Mouse (Mus musculus): Measurements from ENCODE around the gene Olfr110. TPM values are rescaled to one million over a fixed set of nuclear protein-coding genes. Genes with fewer than 3 reads are reported as not detected.
"Not testable (repeated sequence)": the region's sequence is repeated elsewhere in the genome, so short reads cannot be mapped to it uniquely, and the experiment has no call there.

Olfr110 gene
- total RNA-seq (2021), result not detected
- long read RNA-seq, experiment 1, result 0 reads
- long read RNA-seq, experiment 2, result 0 reads

GRCm38 (mm10) chr17:37491930-37492518, at the start of gene Olfr110:
TSS of gene Olfr110 (plus strand) at chr17:37492468.
- no peak for DNase-seq
- intact Hi-C loops (cut with DNase I), result no loop called here

GRCm38 (mm10) chr17:37445180-37445579, 47.1 kb upstream of the Olfr110 start, which contains the start of gene Olfr108:
TSS of gene Olfr108 (plus strand) at chr17:37445480.
- intact Hi-C loops (cut with DNase I), result no loop called here
- DNase-seq, result no peak

- no peak for DNase-seq
- intact Hi-C loops (cut with DNase I), result no loop called here
Observed at GRCm38 (mm10) chr17:37458616-37459015, 33.7 kb upstream of the Olfr110 start, which contains the start of gene Olfr109. TSS of gene Olfr109 (plus strand) at chr17:37458916.

- no peak for DNase-seq
- intact Hi-C loops (cut with DNase I), result no loop called here
Observed at GRCm38 (mm10) chr17:37483452-37483851, 8.8 kb upstream of the Olfr110 start, which contains the start of gene H2-M2. TSS of gene H2-M2 (minus strand) at chr17:37483552.

- intact Hi-C loops (cut with DNase I), result no loop called here
- DNase-seq, result no peak
Observed at GRCm38 (mm10) chr17:37507730-37508129, 15.5 kb downstream of the Olfr110 start, which contains the start of gene Olfr111. TSS of gene Olfr111 (plus strand) at chr17:37508030.

- DNase-seq; intact Hi-C loops (cut with DNase I): not testable (repeated sequence)
Observed at GRCm38 (mm10) chr17:37524612-37525011, 32.3 kb downstream of the Olfr110 start.

GRCm38 (mm10) chr17:37525427-37525826, 33.2 kb downstream of the Olfr110 start:
- DNase-seq; intact Hi-C loops (cut with DNase I): not testable (repeated sequence)

GRCm38 (mm10) chr17:37535173-37535572, 42.9 kb downstream of the Olfr110 start:
- no peak for DNase-seq
- intact Hi-C loops (cut with DNase I), result no loop called here

GRCm38 (mm10) chr17:37538416-37538815, 46.1 kb downstream of the Olfr110 start:
- intact Hi-C loops (cut with DNase I); DNase-seq: not testable (repeated sequence)

GRCm38 (mm10) chr17:37541454-37542119, 49.3 kb downstream of the Olfr110 start:
- DNase-seq, result no peak
- intact Hi-C loops (cut with DNase I), result no loop called here

GRCm38 (mm10) chr17:37543800-37544435, 51.6 kb downstream of the Olfr110 start:
- no peak for DNase-seq
- intact Hi-C loops (cut with DNase I), result no loop called here

Other genes with a start within 250 kb of the Olfr110 start
- gene Olfr98, start 228.7 kb upstream of the Olfr110 start, total RNA-seq (2021), result not detected
- gene H2-M3, start 222.2 kb upstream of the Olfr110 start, total RNA-seq (2021), result under 1 TPM; 0.81 to 0.94 TPM
- not detected for gene Olfr99, start 209.0 kb upstream of the Olfr110 start, total RNA-seq (2021)
- not detected for gene Olfr101, start 188.2 kb upstream of the Olfr110 start, total RNA-seq (2021)
- not detected for gene Olfr102, start 175.4 kb upstream of the Olfr110 start, total RNA-seq (2021)
- not detected for gene Olfr103, start 152.8 kb upstream of the Olfr110 start, total RNA-seq (2021)
- gene Olfr104-ps, start 132.9 kb upstream of the Olfr110 start, total RNA-seq (2021), result not detected
- not detected for gene Olfr105-ps, start 113.4 kb upstream of the Olfr110 start, total RNA-seq (2021)
- gene Olfr106-ps, start 102.1 kb upstream of the Olfr110 start, total RNA-seq (2021), result not detected
- gene Olfr107, start 93.2 kb upstream of the Olfr110 start, total RNA-seq (2021), result not detected
- gene Olfr108, start 47.0 kb upstream of the Olfr110 start, total RNA-seq (2021), result not detected
- not detected for gene Olfr109, start 33.6 kb upstream of the Olfr110 start, total RNA-seq (2021)
- not detected for gene H2-M2, start 8.9 kb upstream of the Olfr110 start, total RNA-seq (2021)
- gene Olfr111, start 15.6 kb downstream of the Olfr110 start, total RNA-seq (2021), result not detected
- gene Olfr112, start 77.0 kb downstream of the Olfr110 start, total RNA-seq (2021), result not detected
- not detected for gene Olfr113, start 85.2 kb downstream of the Olfr110 start, total RNA-seq (2021)
- gene Olfr114, start 100.3 kb downstream of the Olfr110 start, total RNA-seq (2021), result not detected
- not detected for gene Olfr115, start 134.6 kb downstream of the Olfr110 start, total RNA-seq (2021)
- gene Olfr116, start 134.7 kb downstream of the Olfr110 start, total RNA-seq (2021), result not detected
- not detected for gene Olfr117, start 171.3 kb downstream of the Olfr110 start, total RNA-seq (2021)
- gene Olfr118, start 174.5 kb downstream of the Olfr110 start, total RNA-seq (2021), result not detected
- not detected for gene Olfr119, start 204.1 kb downstream of the Olfr110 start, total RNA-seq (2021)
- not detected for gene Olfr120, start 229.3 kb downstream of the Olfr110 start, total RNA-seq (2021)

All from gastrocnemius, postnatal 36 days (tissue).